Mouse (Mus musculus): ENCODE measurements around the gene Cryl1.

Gene Cryl1

GRCm38 (mm10) chr14:57372348-57373102, 25.8 kb downstream of the Cryl1 start:
- peak; percentile 81 for DNase-seq

- no peak for DNase-seq
These were observed 31.0 kb downstream of the Cryl1 start for GRCm38 (mm10) chr14:57367327-57367726.

GRCm38 (mm10) chr14:57366724-57367123, 31.6 kb downstream of the Cryl1 start:
- DNase-seq: no peak

GRCm38 (mm10) chr14:57365341-57365740, 33.0 kb downstream of the Cryl1 start:
- DNase-seq: no peak

GRCm38 (mm10) chr14:57363833-57364232, 34.5 kb downstream of the Cryl1 start:
- DNase-seq: no peak

GRCm38 (mm10) chr14:57362726-57363660, 35.3 kb downstream of the Cryl1 start:
- peak; percentile 84 for DNase-seq

- no peak for DNase-seq
These were observed 41.3 kb downstream of the Cryl1 start for GRCm38 (mm10) chr14:57357030-57357429.

- no peak for DNase-seq
These were observed 46.7 kb downstream of the Cryl1 start for GRCm38 (mm10) chr14:57351521-57352235.

GRCm38 (mm10) chr14:57349955-57350354, 48.4 kb downstream of the Cryl1 start:
- DNase-seq: no peak

- no peak for DNase-seq
These were observed 50.2 kb downstream of the Cryl1 start for GRCm38 (mm10) chr14:57348155-57348554.

GRCm38 (mm10) chr14:57346135-57346534, 52.2 kb downstream of the Cryl1 start:
- no peak for DNase-seq

GRCm38 (mm10) chr14:57344781-57345492, 53.4 kb downstream of the Cryl1 start:
- DNase-seq: peak; percentile 23

GRCm38 (mm10) chr14:57343057-57343750, 55.1 kb downstream of the Cryl1 start:
- DNase-seq: no peak

GRCm38 (mm10) chr14:57342316-57343055, 55.8 kb downstream of the Cryl1 start:
- no peak for DNase-seq

- DNase-seq: no peak
These were observed 59.7 kb downstream of the Cryl1 start for GRCm38 (mm10) chr14:57338666-57339065.

GRCm38 (mm10) chr14:57334833-57335232, 63.5 kb downstream of the Cryl1 start:
- no peak for DNase-seq

GRCm38 (mm10) chr14:57332503-57332902, 65.8 kb downstream of the Cryl1 start:
- no peak for DNase-seq

- no peak for DNase-seq
These were observed 67.2 kb downstream of the Cryl1 start for GRCm38 (mm10) chr14:57331097-57331496.

GRCm38 (mm10) chr14:57329600-57329999, 68.7 kb downstream of the Cryl1 start:
- no peak for DNase-seq

GRCm38 (mm10) chr14:57326771-57327170, 71.6 kb downstream of the Cryl1 start:
- no peak for DNase-seq

GRCm38 (mm10) chr14:57318812-57319211, 79.5 kb downstream of the Cryl1 start:
- DNase-seq: no peak
